Mouse (Mus musculus): Measurements from ENCODE around the gene Cnih3. TPM values are rescaled to one million over a fixed set of nuclear protein-coding genes. Genes with fewer than 3 reads are reported as not detected.

The Cnih3 gene
- 2.7 TPM in 1 of 2 replicates, not detected in the other for polyA plus RNA-seq (2011; ENCODE audit: insufficient read depth, insufficient read length, low replicate concordance, missing spikeins)

- WGBS: under 1% methylated on average over 78 of the region's 78 CpGs
- no peak within 1 kb of the TSS for H3K27ac ChIP-seq (ENCODE audit: control insufficient read depth, insufficient read depth, low read depth, low read length, poor library complexity)
- no peak for TF ChIP-seq POLR2A (IDR thresholded peaks at IDR 0.05; ENCODE audit: borderline replicate concordance, control insufficient read depth, low read depth, low read length)
- no peak for TF ChIP-seq CTCF (IDR thresholded peaks at IDR 0.05; ENCODE audit: control insufficient read depth, insufficient read depth, low read length)
- peaks cover 2% of the 10 kb centered on the region; the same call in 1 of the 2 replicates for H3K4me1 ChIP-seq (ENCODE audit: control insufficient read depth, insufficient read depth, low read length)
- peak within 1 kb of the TSS; percentile 35 for H3K4me3 ChIP-seq (replicated peaks; ENCODE audit: control insufficient read depth, low read depth, low read length)
Measured at GRCm38 (mm10) chr1:181352367-181353199, at the start of gene Cnih3. Cnih3 (plus strand) TSS chr1:181352628.

GRCm38 (mm10) chr1:181307981-181308380 is 44.4 kb upstream of the Cnih3 start:
- 83% methylated on average over 3 of the region's 3 CpGs for WGBS
- no peaks in the 10 kb centered on the region; the same call in 1 of the 2 replicates for H3K4me1 ChIP-seq (ENCODE audit: control insufficient read depth, insufficient read depth, low read length)
- H3K4me3 ChIP-seq (replicated peaks; ENCODE audit: control insufficient read depth, low read depth, low read length): no peak overlapping the region
- no peak overlapping the region for H3K27ac ChIP-seq (ENCODE audit: control insufficient read depth, insufficient read depth, low read depth, low read length, poor library complexity)
- no peak for TF ChIP-seq CTCF (IDR thresholded peaks at IDR 0.05; ENCODE audit: control insufficient read depth, insufficient read depth, low read length)
- no peak for TF ChIP-seq POLR2A (IDR thresholded peaks at IDR 0.05; ENCODE audit: borderline replicate concordance, control insufficient read depth, low read depth, low read length)

- Histone ChIP-seq H3K27ac (ENCODE audit: control insufficient read depth, insufficient read depth, low read depth, low read length, poor library complexity) (peak overlapping the region; percentile 8; the same call in 1 of the 2 replicates), H3K4me3 (replicated peaks; ENCODE audit: control insufficient read depth, low read depth, low read length) (no peak overlapping the region), H3K4me1 (ENCODE audit: control insufficient read depth, insufficient read depth, low read length) (no peaks in the 10 kb centered on the region; the same call in 1 of the 2 replicates)
- WGBS: 35% methylated on average over 5 of the region's 5 CpGs
- TF ChIP-seq CTCF (IDR thresholded peaks at IDR 0.05; ENCODE audit: control insufficient read depth, insufficient read depth, low read length) (no peak), POLR2A (IDR thresholded peaks at IDR 0.05; ENCODE audit: borderline replicate concordance, control insufficient read depth, low read depth, low read length) (no peak)
Measured at GRCm38 (mm10) chr1:181310712-181311111, 41.7 kb upstream of the Cnih3 start.

- H3K4me1 ChIP-seq (ENCODE audit: control insufficient read depth, insufficient read depth, low read length): peaks cover 2% of the 10 kb centered on the region; the same call in 1 of the 2 replicates
- 28% methylated on average over 15 of the region's 15 CpGs for WGBS
- H3K27ac ChIP-seq (ENCODE audit: control insufficient read depth, insufficient read depth, low read depth, low read length, poor library complexity): peak overlapping the region; percentile 67
- TF ChIP-seq CTCF (IDR thresholded peaks at IDR 0.05; ENCODE audit: control insufficient read depth, insufficient read depth, low read length) (no peak), POLR2A (IDR thresholded peaks at IDR 0.05; ENCODE audit: borderline replicate concordance, control insufficient read depth, low read depth, low read length) (no peak)
- no peak overlapping the region for H3K4me3 ChIP-seq (replicated peaks; ENCODE audit: control insufficient read depth, low read depth, low read length)
Measured at GRCm38 (mm10) chr1:181312115-181313045, 40.0 kb upstream of the Cnih3 start.

GRCm38 (mm10) chr1:181313046-181313415 is 39.4 kb upstream of the Cnih3 start:
- H3K4me3 ChIP-seq (replicated peaks; ENCODE audit: control insufficient read depth, low read depth, low read length): no peak overlapping the region
- 79% methylated on average over 8 of the region's 8 CpGs for WGBS
- no peak overlapping the region; the same call in 1 of the 2 replicates for H3K27ac ChIP-seq (ENCODE audit: control insufficient read depth, insufficient read depth, low read depth, low read length, poor library complexity)
- H3K4me1 ChIP-seq (ENCODE audit: control insufficient read depth, insufficient read depth, low read length): peaks cover 2% of the 10 kb centered on the region; the same call in 1 of the 2 replicates
- TF ChIP-seq CTCF (IDR thresholded peaks at IDR 0.05; ENCODE audit: control insufficient read depth, insufficient read depth, low read length): no peak
- no peak for TF ChIP-seq POLR2A (IDR thresholded peaks at IDR 0.05; ENCODE audit: borderline replicate concordance, control insufficient read depth, low read depth, low read length)

- 87% methylated on average over 10 of the region's 10 CpGs for WGBS
- Histone ChIP-seq H3K4me3 (replicated peaks; ENCODE audit: control insufficient read depth, low read depth, low read length) (no peak overlapping the region), H3K27ac (ENCODE audit: control insufficient read depth, insufficient read depth, low read depth, low read length, poor library complexity) (no peak overlapping the region), H3K4me1 (ENCODE audit: control insufficient read depth, insufficient read depth, low read length) (peaks cover 2% of the 10 kb centered on the region; the same call in 1 of the 2 replicates)
- TF ChIP-seq POLR2A (IDR thresholded peaks at IDR 0.05; ENCODE audit: borderline replicate concordance, control insufficient read depth, low read depth, low read length): no peak
Measured at GRCm38 (mm10) chr1:181314301-181314700, 38.1 kb upstream of the Cnih3 start.

- H3K4me3 ChIP-seq (replicated peaks; ENCODE audit: control insufficient read depth, low read depth, low read length): no peak overlapping the region
- 66% methylated on average over 3 of the region's 3 CpGs for WGBS
- H3K4me1 ChIP-seq (ENCODE audit: control insufficient read depth, insufficient read depth, low read length): peaks cover 4% of the 10 kb centered on the region; the same call in 1 of the 2 replicates
- TF ChIP-seq CTCF (IDR thresholded peaks at IDR 0.05; ENCODE audit: control insufficient read depth, insufficient read depth, low read length): no peak
- no peak for TF ChIP-seq POLR2A (IDR thresholded peaks at IDR 0.05; ENCODE audit: borderline replicate concordance, control insufficient read depth, low read depth, low read length)
- no peak overlapping the region for H3K27ac ChIP-seq (ENCODE audit: control insufficient read depth, insufficient read depth, low read depth, low read length, poor library complexity)
Measured at GRCm38 (mm10) chr1:181315350-181315749, 37.1 kb upstream of the Cnih3 start.

GRCm38 (mm10) chr1:181316571-181316970 is 35.9 kb upstream of the Cnih3 start:
- TF ChIP-seq POLR2A (IDR thresholded peaks at IDR 0.05; ENCODE audit: borderline replicate concordance, control insufficient read depth, low read depth, low read length) (no peak), CTCF (IDR thresholded peaks at IDR 0.05; ENCODE audit: control insufficient read depth, insufficient read depth, low read length) (no peak)
- WGBS: 47% methylated on average over 5 of the region's 5 CpGs
- H3K4me3 ChIP-seq (replicated peaks; ENCODE audit: control insufficient read depth, low read depth, low read length): no peak overlapping the region
- no peak overlapping the region for H3K27ac ChIP-seq (ENCODE audit: control insufficient read depth, insufficient read depth, low read depth, low read length, poor library complexity)
- H3K4me1 ChIP-seq (ENCODE audit: control insufficient read depth, insufficient read depth, low read length): peaks cover 4% of the 10 kb centered on the region; the same call in 1 of the 2 replicates

Data from bone marrow, adult 2 months (tissue).